Comparison of ENCODE assay signal across 8 mouse cellular contexts in the genomic region with DNA sequence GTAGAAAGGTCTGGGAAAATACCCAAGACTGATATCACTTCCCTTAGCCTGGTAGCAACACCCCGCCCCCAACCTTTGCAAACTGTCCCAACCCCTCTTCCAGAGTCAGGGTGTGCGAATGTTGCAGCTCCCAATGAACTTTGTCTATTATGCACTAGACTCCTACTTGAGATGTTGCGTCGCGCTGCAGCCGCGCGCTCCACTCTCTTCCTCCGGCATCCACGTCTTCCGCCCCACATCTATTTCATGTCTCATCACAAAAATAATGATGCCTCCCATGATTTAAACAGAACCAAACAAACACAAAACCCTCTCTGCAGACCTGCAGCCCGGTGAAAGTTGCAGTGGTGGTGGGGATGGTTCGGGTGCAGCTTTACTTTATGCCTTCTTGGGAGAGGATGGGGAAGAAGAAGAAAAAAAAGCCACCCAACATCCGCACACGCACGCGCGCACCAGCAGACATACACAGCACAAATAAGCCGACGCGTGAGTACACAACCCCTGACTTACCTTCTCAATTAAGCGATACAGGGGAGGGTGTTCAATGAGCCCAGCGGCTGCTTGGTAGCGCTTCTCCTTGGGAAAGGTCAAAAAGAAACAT.
DNase-seq lines count a peak whose midpoint lies in the region; ATAC-seq and TF ChIP-seq lines count a peak whose summit lies in the region.

No protein-coding gene starts in this region.

- ATAC-seq in heart, embryonic 15.5 days (replicated peaks; ENCODE audit: insufficient number of reproducible peaks, insufficient read depth, low FRiP score, low read depth), result no peak
- ATAC-seq in hindbrain, embryonic 11.5 days (ENCODE audit: low FRiP score), result 0 out of 2 replicates have a peak, but pooled peaks have one; percentile 20
- ATAC-seq in midbrain, embryonic 12.5 days (ENCODE audit: low FRiP score, low read depth), result peak; percentile 18; the same call in 1 of the 2 replicates

- H3K9ac ChIP-seq in heart, embryonic 15.5 days, result peak overlapping the region; percentile 52
- peak overlapping the region; percentile 45 for H3K9ac ChIP-seq in hindbrain, embryonic 11.5 days (ENCODE audit: low read depth, low read length)
- H3K9ac ChIP-seq in midbrain, embryonic 12.5 days (replicated peaks), result peak overlapping the region; percentile 59

- TF ChIP-seq CTCF in brain, embryonic 14.5 days (IDR thresholded peaks at IDR 0.05; ENCODE audit: borderline replicate concordance, extremely low read depth, insufficient read depth, insufficient read length), result no peak

- TF ChIP-seq POLR2A in brain, embryonic 14.5 days (IDR thresholded peaks at IDR 0.05; ENCODE audit: borderline replicate concordance, extremely low read depth, insufficient read depth, insufficient read length, poor library complexity, severe bottlenecking), result no peak

- H3K9me3 ChIP-seq in heart, embryonic 15.5 days (replicated peaks), result no peaks in the 10 kb centered on the region
- H3K9me3 ChIP-seq in hindbrain, embryonic 11.5 days (ENCODE audit: control insufficient read depth, low read length), result no peaks in the 10 kb centered on the region
- H3K9me3 ChIP-seq in midbrain, embryonic 12.5 days, result no peaks in the 10 kb centered on the region

- no peaks in the 10 kb centered on the region for H3K36me3 ChIP-seq in heart, embryonic 15.5 days
- H3K36me3 ChIP-seq in hindbrain, embryonic 11.5 days (ENCODE audit: control insufficient read depth, insufficient read depth, low read length), result no peaks in the 10 kb centered on the region
- no peaks in the 10 kb centered on the region for H3K36me3 ChIP-seq in midbrain, embryonic 12.5 days

- H3K27me3 ChIP-seq in heart, embryonic 15.5 days, result no peaks in the 10 kb centered on the region
- no peaks in the 10 kb centered on the region for H3K27me3 ChIP-seq in hindbrain, embryonic 11.5 days (ENCODE audit: control insufficient read depth, insufficient read depth, low read length)
- H3K27me3 ChIP-seq in midbrain, embryonic 12.5 days, result peaks cover 7% of the 10 kb centered on the region; the same call in 1 of the 2 replicates

- H3K4me2 ChIP-seq in heart, embryonic 15.5 days, result peak overlapping the region; percentile 87
- H3K4me2 ChIP-seq in hindbrain, embryonic 11.5 days (replicated peaks; ENCODE audit: low read depth, low read length), result peak overlapping the region; percentile 68
- peak overlapping the region; percentile 59 for H3K4me2 ChIP-seq in midbrain, embryonic 12.5 days (replicated peaks)

- DNase-seq in heart, postnatal 4 days, result no peak
- peak; percentile 73 for DNase-seq in brain, embryonic 14.5 days (ENCODE audit: low read depth)
- peak; percentile 51 for DNase-seq in hindbrain, embryonic 11.5 days (ENCODE audit: low spot score)
- DNase-seq in adrenal gland, postnatal 14 days, result no peak
- DNase-seq in adipocyte (ENCODE audit: low spot score), result no peak
- DNase-seq in kidney, postnatal 4 days, result no peak

- H3K27ac ChIP-seq in heart, embryonic 15.5 days, result no peak overlapping the region
- H3K27ac ChIP-seq in hindbrain, embryonic 11.5 days (ENCODE audit: low read depth, low read length), result no peak overlapping the region
- H3K27ac ChIP-seq in midbrain, embryonic 12.5 days (replicated peaks), result peak overlapping the region; percentile 86

- peak overlapping the region; percentile 55 for H3K4me3 ChIP-seq in heart, embryonic 15.5 days
- peak overlapping the region; percentile 40 for H3K4me3 ChIP-seq in hindbrain, embryonic 11.5 days (ENCODE audit: low read depth, low read length)
- H3K4me3 ChIP-seq in midbrain, embryonic 12.5 days, result peak overlapping the region; percentile 46

- 2% methylated on average over 24 of the region's 24 CpGs for WGBS in heart, embryonic 15.5 days
- 1% methylated on average over 24 of the region's 24 CpGs for WGBS in hindbrain, embryonic 11.5 days
- under 1% methylated on average over 24 of the region's 24 CpGs for WGBS in midbrain, embryonic 12.5 days

- peaks cover 21% of the 10 kb centered on the region for H3K4me1 ChIP-seq in heart, embryonic 15.5 days (replicated peaks)
- 0 out of 2 replicates have a peak, but pooled peaks cover 3% of the 10 kb centered on the region for H3K4me1 ChIP-seq in hindbrain, embryonic 11.5 days (replicated peaks; ENCODE audit: control insufficient read depth, insufficient read depth, low read length)
- H3K4me1 ChIP-seq in midbrain, embryonic 12.5 days, result peaks cover 50% of the 10 kb centered on the region

Comparison
In these comparisons a context has a peak if more than half of its experiments do, and no peak if none do; other contexts are left out.
1. DNase-seq: peak in brain, embryonic 14.5 days (single experiment) and hindbrain, embryonic 11.5 days (single experiment); none in heart, postnatal 4 days (single experiment), adrenal gland, postnatal 14 days (single experiment), adipocyte (single experiment) and kidney, postnatal 4 days (0 of 2).
2. Peak in every context shown above with its lines, with median percentiles within 50 percentile points of each other: H3K4me2 ChIP-seq, H3K4me3 ChIP-seq and H3K9ac ChIP-seq.